Mouse (Mus musculus) stomach, postnatal 0 days (tissue): ENCODE results near the gene Opcml.

ENCODE experiments used
- CTCF ChIP-seq: IDR thresholded peaks from 2 replicates; pipeline ENCODE4 v1.5.1; 2016; ENCODE audit warnings: antibody characterized with exemption, low read depth, mild to moderate bottlenecking, moderate library complexity
- EP300 ChIP-seq: optimal IDR thresholded peaks from 2 replicates; pipeline ENCODE3; 2016; ENCODE audit warnings: antibody characterized with exemption

DNA sequence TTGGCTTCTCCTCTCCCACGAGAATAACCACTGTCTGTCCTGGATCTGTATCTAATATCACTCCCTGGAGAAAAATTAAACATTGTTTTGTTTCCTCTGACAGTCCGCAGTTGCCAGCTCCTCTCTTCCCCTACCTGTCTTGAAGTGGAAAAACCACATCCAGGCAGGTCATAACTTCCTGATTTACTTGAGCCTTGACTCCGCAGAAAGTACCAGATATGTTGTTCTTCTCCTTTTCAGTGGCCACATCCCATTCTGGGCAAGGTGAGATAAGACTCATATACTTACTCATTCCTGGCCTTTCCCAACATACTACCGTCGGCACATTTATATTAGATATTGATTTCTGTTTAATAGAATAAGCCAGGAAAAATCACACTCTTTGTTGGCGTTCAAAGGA, 673.0 kb downstream of the Opcml start:
- TF ChIP-seq CTCF (no peak), EP300 (no peak)
